Mouse (Mus musculus): ENCODE measurements around the gene Mpp3. TPM values are rescaled to one million over a fixed set of nuclear protein-coding genes. Genes with fewer than 3 reads are reported as not detected.

The Mpp3 gene
- polyA plus RNA-seq, 1 experiment from 2014 or later, result 56.6 TPM

GRCm38 (mm10) chr11:102025991-102026660 is 2.1 kb downstream of the Mpp3 start:
- Histone ChIP-seq H3K27ac (replicated peaks) (peak overlapping the region; percentile 93), H3K27me3 (replicated peaks) (no peaks in the 10 kb centered on the region), H3K4me1 (peaks cover 47% of the 10 kb centered on the region), H3K4me2 (peak overlapping the region; percentile 69), H3K9ac (replicated peaks) (peak overlapping the region; percentile 61), H3K4me3 (replicated peaks) (peak overlapping the region; percentile 58), H3K36me3 (peaks cover 14% of the 10 kb centered on the region; the same call in 1 of the 2 replicates), H3K9me3 (replicated peaks) (no peaks in the 10 kb centered on the region)
- 2% methylated on average over 23 of the region's 23 CpGs for WGBS
- peak; percentile 14; the same call in 1 of the 2 replicates for ATAC-seq (ENCODE audit: low FRiP score)

GRCm38 (mm10) chr11:102025354-102025753 is 2.9 kb downstream of the Mpp3 start:
- Histone ChIP-seq H3K27me3 (replicated peaks) (no peaks in the 10 kb centered on the region), H3K4me1 (peaks cover 47% of the 10 kb centered on the region), H3K9ac (replicated peaks) (0 out of 2 replicates have a peak overlapping the region, but pooled peaks have one; percentile 28), H3K4me3 (replicated peaks) (peak overlapping the region; percentile 58), H3K27ac (replicated peaks) (no peak overlapping the region), H3K36me3 (peaks cover 14% of the 10 kb centered on the region; the same call in 1 of the 2 replicates), H3K9me3 (replicated peaks) (no peaks in the 10 kb centered on the region), H3K4me2 (peak overlapping the region; percentile 69)
- ATAC-seq (ENCODE audit: low FRiP score), result no peak
- WGBS, result 44% methylated on average over 7 of the region's 7 CpGs

- H3K4me1 ChIP-seq, result peaks cover 42% of the 10 kb centered on the region
- no peaks in the 10 kb centered on the region for H3K9me3 ChIP-seq (replicated peaks)
- no peaks in the 10 kb centered on the region for H3K27me3 ChIP-seq (replicated peaks)
- no peak overlapping the region for H3K27ac ChIP-seq (replicated peaks)
- H3K9ac ChIP-seq (replicated peaks), result 0 out of 2 replicates have a peak overlapping the region, but pooled peaks have one; percentile 28
- H3K36me3 ChIP-seq, result peaks cover 15% of the 10 kb centered on the region; the same call in 1 of the 2 replicates
- no peak for ATAC-seq (ENCODE audit: low FRiP score)
- peak overlapping the region; percentile 69 for H3K4me2 ChIP-seq
- H3K4me3 ChIP-seq (replicated peaks), result no peak overlapping the region
- 86% methylated on average over 4 of the region's 4 CpGs for whole genome bisulfite sequencing
Observed at GRCm38 (mm10) chr11:102024875-102025274, 3.4 kb downstream of the Mpp3 start.

GRCm38 (mm10) chr11:102024084-102024758 is 4.0 kb downstream of the Mpp3 start:
- H3K27me3 ChIP-seq (replicated peaks), result no peaks in the 10 kb centered on the region
- WGBS, result 74% methylated on average over 6 of the region's 6 CpGs
- H3K4me2 ChIP-seq, result peak overlapping the region; percentile 69; the same call in 1 of the 2 replicates
- H3K36me3 ChIP-seq, result peaks cover 17% of the 10 kb centered on the region; the same call in 1 of the 2 replicates
- no peak overlapping the region for H3K4me3 ChIP-seq (replicated peaks)
- no peak overlapping the region for H3K9ac ChIP-seq (replicated peaks)
- H3K4me1 ChIP-seq, result peaks cover 41% of the 10 kb centered on the region
- no peak for ATAC-seq (ENCODE audit: low FRiP score)
- no peak overlapping the region for H3K27ac ChIP-seq (replicated peaks)
- H3K9me3 ChIP-seq (replicated peaks), result no peaks in the 10 kb centered on the region

DNA sequence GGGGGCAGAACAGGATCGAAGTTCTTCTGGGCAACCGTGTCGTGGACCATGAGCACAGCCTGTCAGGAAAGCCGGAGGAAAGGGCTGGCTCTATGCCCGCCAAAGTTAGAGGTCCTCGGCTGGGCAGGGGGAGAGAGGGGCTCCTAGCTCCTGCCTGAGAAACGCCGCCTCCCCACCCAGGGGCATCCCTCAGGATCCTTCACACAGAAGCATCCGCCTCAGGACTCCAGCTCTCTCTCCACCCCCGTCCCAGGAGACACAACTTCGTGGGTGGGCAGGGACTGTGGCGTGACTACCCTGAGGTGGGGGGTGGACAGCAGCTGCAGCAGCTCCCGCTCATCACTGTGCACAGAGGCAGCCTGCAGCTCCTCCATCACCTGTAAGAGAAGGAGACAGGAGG is 4.9 kb downstream of the Mpp3 start:
- H3K9me3 ChIP-seq (replicated peaks), result no peaks in the 10 kb centered on the region
- WGBS, result 67% methylated on average over 13 of the region's 13 CpGs
- ATAC-seq (ENCODE audit: low FRiP score), result no peak
- no peak overlapping the region for H3K9ac ChIP-seq (replicated peaks)
- peaks cover 19% of the 10 kb centered on the region; the same call in 1 of the 2 replicates for H3K36me3 ChIP-seq
- peaks cover 40% of the 10 kb centered on the region for H3K4me1 ChIP-seq
- no peak overlapping the region for H3K4me3 ChIP-seq (replicated peaks)
- no peak overlapping the region for H3K4me2 ChIP-seq
- no peaks in the 10 kb centered on the region for H3K27me3 ChIP-seq (replicated peaks)
- no peak overlapping the region for H3K27ac ChIP-seq (replicated peaks)

- no peak overlapping the region for H3K4me2 ChIP-seq
- no peak overlapping the region for H3K9ac ChIP-seq (replicated peaks)
- WGBS, result 82% methylated on average over 5 of the region's 5 CpGs
- no peak overlapping the region for H3K27ac ChIP-seq (replicated peaks)
- peaks cover 28% of the 10 kb centered on the region for H3K4me1 ChIP-seq
- H3K27me3 ChIP-seq (replicated peaks), result no peaks in the 10 kb centered on the region
- no peak overlapping the region for H3K4me3 ChIP-seq (replicated peaks)
- no peaks in the 10 kb centered on the region for H3K9me3 ChIP-seq (replicated peaks)
- no peak for ATAC-seq (ENCODE audit: low FRiP score)
- H3K36me3 ChIP-seq, result peaks cover 36% of the 10 kb centered on the region
Observed at GRCm38 (mm10) chr11:102021196-102021595, 7.1 kb downstream of the Mpp3 start.

DNA sequence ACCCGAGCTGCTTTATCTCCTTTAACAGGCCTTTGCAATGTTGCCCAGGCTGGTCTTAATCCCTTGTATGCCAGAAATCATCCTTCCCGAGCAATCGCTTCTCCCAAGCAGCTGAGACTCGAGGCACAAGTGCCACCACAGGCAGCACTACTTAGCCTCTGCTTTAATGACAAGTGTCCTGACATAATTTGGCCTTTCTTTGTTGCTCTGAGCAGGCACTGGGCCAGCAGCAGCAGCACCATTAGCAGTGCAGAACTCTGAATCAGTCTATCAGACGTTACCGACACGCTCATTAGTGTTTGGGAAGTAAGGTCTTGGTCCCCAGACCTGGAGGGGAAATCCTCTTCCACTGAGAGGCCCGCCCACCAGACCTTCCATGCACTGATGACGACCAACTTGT is 8.5 kb downstream of the Mpp3 start:
- no peaks in the 10 kb centered on the region for H3K27me3 ChIP-seq (replicated peaks)
- H3K36me3 ChIP-seq, result peaks cover 40% of the 10 kb centered on the region
- 74% methylated on average over 9 of the region's 9 CpGs for WGBS
- H3K27ac ChIP-seq (replicated peaks), result no peak overlapping the region
- H3K4me2 ChIP-seq, result no peak overlapping the region
- H3K4me1 ChIP-seq, result peaks cover 14% of the 10 kb centered on the region
- no peak overlapping the region for H3K4me3 ChIP-seq (replicated peaks)
- H3K9me3 ChIP-seq (replicated peaks), result no peaks in the 10 kb centered on the region
- ATAC-seq (ENCODE audit: low FRiP score), result no peak
- no peak overlapping the region for H3K9ac ChIP-seq (replicated peaks)

DNA sequence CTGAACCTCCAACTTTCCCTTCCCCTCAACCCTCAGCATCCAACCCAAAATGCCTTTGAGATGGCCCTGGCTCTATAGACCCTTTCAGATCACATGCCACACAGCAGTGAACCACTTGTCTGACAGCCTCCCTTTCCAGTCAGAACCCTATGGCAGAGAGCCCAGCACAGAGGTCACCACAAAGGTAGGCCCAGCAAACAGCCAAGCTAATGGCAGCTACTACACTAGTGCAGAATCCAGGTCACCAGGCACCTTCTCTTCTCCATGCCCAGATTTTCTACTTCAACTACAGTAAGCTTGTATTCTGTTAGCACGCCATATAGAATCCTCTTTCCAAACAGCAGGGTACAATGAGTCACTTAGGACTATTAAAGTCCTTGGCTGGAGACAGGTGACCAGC is 12.1 kb downstream of the Mpp3 start:
- peaks cover 42% of the 10 kb centered on the region for H3K36me3 ChIP-seq
- no peaks in the 10 kb centered on the region for H3K9me3 ChIP-seq (replicated peaks)
- 90% methylated on average over 1 of the region's 1 CpGs for WGBS
- no peak overlapping the region for H3K4me2 ChIP-seq
- no peak overlapping the region for H3K27ac ChIP-seq (replicated peaks)
- no peak for ATAC-seq (ENCODE audit: low FRiP score)
- no peak overlapping the region for H3K9ac ChIP-seq (replicated peaks)
- peaks cover 3% of the 10 kb centered on the region; the same call in 1 of the 2 replicates for H3K4me1 ChIP-seq
- H3K27me3 ChIP-seq (replicated peaks), result no peaks in the 10 kb centered on the region
- no peak overlapping the region for H3K4me3 ChIP-seq (replicated peaks)

DNA sequence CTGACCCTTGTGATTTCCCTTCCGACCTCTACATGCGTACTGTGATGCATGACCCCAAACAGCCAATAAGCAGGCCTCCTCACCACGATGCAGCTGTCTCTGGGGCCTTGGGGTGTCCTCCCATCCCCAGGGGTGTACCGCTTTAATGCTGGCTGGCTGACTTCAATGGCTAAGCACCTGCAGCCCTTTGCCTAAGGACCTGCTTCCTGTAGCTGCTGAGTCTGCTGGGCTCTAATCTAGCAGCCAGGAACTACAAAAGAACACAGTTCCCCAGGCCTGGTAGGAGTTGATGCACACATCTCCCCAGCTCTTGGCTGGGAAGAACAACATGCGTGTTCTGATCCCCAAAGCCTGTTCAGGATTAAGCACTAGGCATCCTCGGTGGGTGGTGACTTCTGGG is 12.8 kb downstream of the Mpp3 start:
- H3K27ac ChIP-seq (replicated peaks), result no peak overlapping the region
- peaks cover 42% of the 10 kb centered on the region for H3K36me3 ChIP-seq
- no peak overlapping the region for H3K4me3 ChIP-seq (replicated peaks)
- no peak for ATAC-seq (ENCODE audit: low FRiP score)
- no peaks in the 10 kb centered on the region for H3K9me3 ChIP-seq (replicated peaks)
- H3K4me1 ChIP-seq, result peaks cover 5% of the 10 kb centered on the region
- no peak overlapping the region for H3K4me2 ChIP-seq
- 64% methylated on average over 6 of the region's 6 CpGs for WGBS
- no peak overlapping the region for H3K9ac ChIP-seq (replicated peaks)
- no peaks in the 10 kb centered on the region for H3K27me3 ChIP-seq (replicated peaks)

GRCm38 (mm10) chr11:102013201-102013600 is 15.1 kb downstream of the Mpp3 start:
- ATAC-seq (ENCODE audit: low FRiP score), result no peak
- Histone ChIP-seq H3K36me3 (peaks cover 50% of the 10 kb centered on the region), H3K9me3 (replicated peaks) (no peaks in the 10 kb centered on the region), H3K4me3 (replicated peaks) (no peak overlapping the region), H3K9ac (replicated peaks) (no peak overlapping the region), H3K27me3 (replicated peaks) (no peaks in the 10 kb centered on the region), H3K27ac (replicated peaks) (no peak overlapping the region), H3K4me1 (peaks cover 14% of the 10 kb centered on the region), H3K4me2 (no peak overlapping the region)
- 85% methylated on average over 8 of the region's 8 CpGs for WGBS

GRCm38 (mm10) chr11:102011510-102011909 is 16.8 kb downstream of the Mpp3 start:
- Histone ChIP-seq H3K4me1 (peaks cover 14% of the 10 kb centered on the region), H3K9ac (replicated peaks) (no peak overlapping the region), H3K27me3 (replicated peaks) (no peaks in the 10 kb centered on the region), H3K4me3 (replicated peaks) (no peak overlapping the region), H3K4me2 (no peak overlapping the region), H3K9me3 (replicated peaks) (no peaks in the 10 kb centered on the region), H3K27ac (replicated peaks) (no peak overlapping the region), H3K36me3 (peaks cover 51% of the 10 kb centered on the region)
- no peak for ATAC-seq (ENCODE audit: low FRiP score)
- 82% methylated on average over 8 of the region's 8 CpGs for WGBS

GRCm38 (mm10) chr11:102010140-102010539 is 18.1 kb downstream of the Mpp3 start:
- WGBS, result 31% methylated on average over 13 of the region's 13 CpGs
- H3K4me3 ChIP-seq (replicated peaks), result no peak overlapping the region
- peaks cover 14% of the 10 kb centered on the region for H3K4me1 ChIP-seq
- ATAC-seq (ENCODE audit: low FRiP score), result peak; percentile 70; the same call in 1 of the 2 replicates
- 0 out of 2 replicates have a peak overlapping the region, but pooled peaks have one; percentile 11 for H3K9ac ChIP-seq (replicated peaks)
- peaks cover 56% of the 10 kb centered on the region for H3K36me3 ChIP-seq
- H3K4me2 ChIP-seq, result no peak overlapping the region
- H3K27ac ChIP-seq (replicated peaks), result peak overlapping the region; percentile 39
- no peaks in the 10 kb centered on the region for H3K27me3 ChIP-seq (replicated peaks)
- H3K9me3 ChIP-seq (replicated peaks), result no peaks in the 10 kb centered on the region

All from neural tube, embryonic 15.5 days (tissue).